ENCODE assay signal across 7 mouse cellular contexts in genomic region chr2:118606032-118606431, GRCm38 (mm10). TPM values are rescaled to one million over a fixed set of nuclear protein-coding genes. Genes with fewer than 3 reads are reported as not detected.
DNase-seq lines count a peak whose midpoint lies in the region; ATAC-seq and TF ChIP-seq lines count a peak whose summit lies in the region.

No protein-coding gene starts in this region.

- H3K9me3 ChIP-seq in ES-E14 (ENCODE audit: control insufficient read depth, insufficient read depth, low read depth, low read length): no peaks in the 10 kb centered on the region
- H3K9me3 ChIP-seq in lung, postnatal 0 days (ENCODE audit: low read length): no peaks in the 10 kb centered on the region
- H3K9me3 ChIP-seq in stomach, postnatal 0 days (ENCODE audit: control insufficient read depth, low read length): no peaks in the 10 kb centered on the region

- TF ChIP-seq EP300 in lung, postnatal 0 days (IDR thresholded peaks at IDR 0.05): no peak
- TF ChIP-seq EP300 in stomach, postnatal 0 days (optimal IDR thresholded peaks at IDR 0.05): no peak

- 84% methylated on average over 2 of the region's 2 CpGs for WGBS in lung, postnatal 0 days
- WGBS in stomach, postnatal 0 days: 79% methylated on average over 2 of the region's 2 CpGs

- peak; percentile 81 for TF ChIP-seq CTCF in layer of hippocampus, adult 2 months (conservative IDR thresholded peaks at IDR 0.05)
- TF ChIP-seq CTCF in lung, postnatal 0 days (IDR thresholded peaks at IDR 0.05): peak; percentile 80
- TF ChIP-seq CTCF in stomach, postnatal 0 days (IDR thresholded peaks at IDR 0.05; ENCODE audit: low read depth): peak; percentile 77

- H3K4me2 ChIP-seq in lung, postnatal 0 days (replicated peaks; ENCODE audit: low read depth, low read length): no peak overlapping the region
- no peak overlapping the region for H3K4me2 ChIP-seq in stomach, postnatal 0 days (replicated peaks; ENCODE audit: low read depth)

- H3K4me3 ChIP-seq in layer of hippocampus, adult 2 months: no peak overlapping the region
- H3K4me3 ChIP-seq in ES-E14 (ENCODE audit: insufficient read depth in 1 of 2, low read depth in 1 of 2, low read length in 2 of 2, poor library complexity in 1 of 2, severe bottlenecking in 1 of 2): no peak overlapping the region
- no peak overlapping the region for H3K4me3 ChIP-seq in lung, postnatal 0 days (ENCODE audit: low read depth, low read length)
- no peak overlapping the region for H3K4me3 ChIP-seq in stomach, postnatal 0 days (ENCODE audit: low read depth, low read length)

- in situ Hi-C loops in ES-E14 (cut with MboI; ENCODE audit: low sequenced_read_pairs in 2 of 2, unreplicated experiment in 2 of 2): loop anchor here in 1 of 2 experiments (5.0 kb wide), 1 partner anchor 119 kb away; no protein-coding TSS in a partner anchor

- no peaks in the 10 kb centered on the region for H3K27me3 ChIP-seq in lung, postnatal 0 days (replicated peaks; ENCODE audit: insufficient read depth, low read length)
- no peaks in the 10 kb centered on the region for H3K27me3 ChIP-seq in stomach, postnatal 0 days (ENCODE audit: control insufficient read depth, insufficient read depth, low read length)

- no peak overlapping the region for H3K9ac ChIP-seq in ES-E14 (ENCODE audit: insufficient read depth, low read depth, low read length, poor library complexity, severe bottlenecking)
- H3K9ac ChIP-seq in lung, postnatal 0 days (replicated peaks; ENCODE audit: low read depth): no peak overlapping the region
- H3K9ac ChIP-seq in stomach, postnatal 0 days (ENCODE audit: low read length): no peak overlapping the region

- intact Hi-C loops in gastrocnemius, postnatal 36 days (cut with DNase I): loop anchor here (1.0 to 10.0 kb wide), 2 partner anchors 119 to 341 kb away; no protein-coding TSS in a partner anchor

- peaks cover 0 to 5% of the 10 kb centered on the region in 2 experiments; a peak in 2 of 4 replicates for H3K4me1 ChIP-seq in ES-E14 (ENCODE audit: control insufficient read depth in 2 of 2, insufficient read depth in 2 of 2, low read length in 2 of 2, poor library complexity in 1 of 2)
- H3K4me1 ChIP-seq in lung, postnatal 0 days (ENCODE audit: insufficient read depth, low read depth, low read length): no peaks in the 10 kb centered on the region
- H3K4me1 ChIP-seq in stomach, postnatal 0 days (replicated peaks; ENCODE audit: control insufficient read depth, insufficient read depth): no peaks in the 10 kb centered on the region

- DNase-seq in layer of hippocampus, adult 2 months (ENCODE audit: low spot score in 2 of 2): no peak
- DNase-seq in layer of hippocampus, adult 9-10 months (ENCODE audit: low spot score): no peak
- DNase-seq in ES-E14 (ENCODE audit: low read depth, low spot score): peak; percentile 45
- peak; percentile 65 for DNase-seq in adrenal gland, postnatal 10 days
- DNase-seq in gastrocnemius, postnatal 36 days: peak; percentile 18 to 32
- DNase-seq in lung, postnatal 0 days (ENCODE audit: low spot score): peak; percentile 27
- DNase-seq in stomach, postnatal 0 days (ENCODE audit: low spot score): peak; percentile 27

- ATAC-seq in lung, postnatal 0 days: no peak
- ATAC-seq in stomach, postnatal 0 days (ENCODE audit: low FRiP score, low TSS enrichment): no peak

- H3K36me3 ChIP-seq in ES-E14 (ENCODE audit: control insufficient read depth, insufficient read depth, low read length, poor library complexity, severe bottlenecking): peaks cover 42% of the 10 kb centered on the region
- no peaks in the 10 kb centered on the region for H3K36me3 ChIP-seq in lung, postnatal 0 days (ENCODE audit: insufficient read depth, low read length)
- peaks cover 6% of the 10 kb centered on the region; the same call in 1 of the 2 replicates for H3K36me3 ChIP-seq in stomach, postnatal 0 days (ENCODE audit: control insufficient read depth, insufficient read depth, low read length)

- H3K27ac ChIP-seq in layer of hippocampus, adult 2 months: no peak overlapping the region
- H3K27ac ChIP-seq in ES-E14 (ENCODE audit: insufficient read depth, low read depth, low read length, poor library complexity, severe bottlenecking): no peak overlapping the region
- no peak overlapping the region for H3K27ac ChIP-seq in lung, postnatal 0 days (ENCODE audit: low read length)
- H3K27ac ChIP-seq in stomach, postnatal 0 days (replicated peaks): no peak overlapping the region

TF ChIP-seq in ES-E14, 5 proteins besides CTCF, POLR2A, EP300 and RAD21:
- TF ChIP-seq HCFC1 (IDR thresholded peaks at IDR 0.05; ENCODE audit: borderline replicate concordance, insufficient read depth, low read length) (no peak), ZC3H11A (IDR thresholded peaks at IDR 0.05; ENCODE audit: borderline replicate concordance, low read depth, low read length) (peak; percentile 74; the same call in 1 of the 2 replicates), CHD2 (IDR thresholded peaks at IDR 0.05; ENCODE audit: low read depth, low read length) (no peak), MAFK (IDR thresholded peaks at IDR 0.05; ENCODE audit: insufficient read depth, low read depth, low read length) (no peak), ZNF384 (IDR thresholded peaks at IDR 0.05; ENCODE audit: low read depth, low read length) (no peak)

RNA-seq across cellular contexts. Expression of gene Bub1b, which starts 8.0 kb away (rescaled TPM):
- 1 to 10 TPM; 2.0 to 2.1 TPM for total RNA-seq in layer of hippocampus, adult 2 months (2021)
- total RNA-seq in ES-E14 (2012; rRNA removed): 115 and 121 TPM in 2 replicates
- total RNA-seq in adrenal gland, postnatal 10 days (2021): 10 to 100 TPM; 21.6 to 27.2 TPM
- 1 to 10 TPM; 1.0 to 1.4 TPM for total RNA-seq in gastrocnemius, postnatal 36 days (2021)
- polyA plus RNA-seq in lung, postnatal 0 days (2015; fragmentation: Nextera tagmentation; extraction: Ambion mirVana): 4.1 and 5.8 TPM in 2 replicates
- 9.8 and 11.4 TPM in 2 replicates for polyA plus RNA-seq in stomach, postnatal 0 days (2015; fragmentation: Nextera tagmentation; extraction: Ambion mirVana)

RNA-seq across cellular contexts. Expression of gene Bmf, which starts 56.5 kb away (rescaled TPM):
- 1 to 10 TPM; 1.9 to 2.8 TPM for total RNA-seq in layer of hippocampus, adult 2 months (2021)
- total RNA-seq in ES-E14 (2012; rRNA removed): 9.1 and 14.1 TPM in 2 replicates
- total RNA-seq in adrenal gland, postnatal 10 days (2021): 10 to 100 TPM; 18.6 to 23.1 TPM
- total RNA-seq in gastrocnemius, postnatal 36 days (2021): 1 to 10 TPM; 2.9 to 6.0 TPM
- polyA plus RNA-seq in lung, postnatal 0 days (2015; fragmentation: Nextera tagmentation; extraction: Ambion mirVana): 7.3 and 9.8 TPM in 2 replicates
- 2.3 and 2.8 TPM in 2 replicates for polyA plus RNA-seq in stomach, postnatal 0 days (2015; fragmentation: Nextera tagmentation; extraction: Ambion mirVana)

RNA-seq across cellular contexts. Expression of gene Pak6, which starts 57.1 kb away (rescaled TPM):
- 10 to 100 TPM; 57.5 to 65.7 TPM for total RNA-seq in layer of hippocampus, adult 2 months (2021)
- 0.85 and 3.1 TPM in 2 replicates for total RNA-seq in ES-E14 (2012; rRNA removed)
- 10 to 100 TPM in 1 of 2 experiments, 1 to 10 TPM in 1; 8.0 to 13.6 TPM for total RNA-seq in adrenal gland, postnatal 10 days (2021)
- under 1 TPM; 0.20 to 0.31 TPM for total RNA-seq in gastrocnemius, postnatal 36 days (2021)
- 1.1 and 2.0 TPM in 2 replicates for polyA plus RNA-seq in lung, postnatal 0 days (2015; fragmentation: Nextera tagmentation; extraction: Ambion mirVana)
- polyA plus RNA-seq in stomach, postnatal 0 days (2015; fragmentation: Nextera tagmentation; extraction: Ambion mirVana): 3.7 and 5.3 TPM in 2 replicates

Comparison
In these comparisons a context has a peak if more than half of its experiments do, and no peak if none do; other contexts are left out.
1. DNase-seq: peak in ES-E14 (single experiment), adrenal gland, postnatal 10 days (single experiment), gastrocnemius, postnatal 36 days (2 of 2), lung, postnatal 0 days (single experiment) and stomach, postnatal 0 days (single experiment); none in layer of hippocampus, adult 2 months (0 of 2) and layer of hippocampus, adult 9-10 months (single experiment).
2. RNA of gene Bub1b, which starts 8.0 kb away (total RNA-seq): 115 to 121 TPM in ES-E14 and 21.6 to 27.2 TPM in adrenal gland, postnatal 10 days; 2.0 to 2.1 TPM in layer of hippocampus, adult 2 months and 1.0 to 1.4 TPM in gastrocnemius, postnatal 36 days; every median in the first group is over 4 times any median in the second.
3. RNA of gene Pak6, which starts 57.1 kb away (total RNA-seq): 57.5 to 65.7 TPM in layer of hippocampus, adult 2 months; 8.0 to 13.6 TPM in adrenal gland, postnatal 10 days, 0.85 to 3.1 TPM in ES-E14 and 0.20 to 0.31 TPM in gastrocnemius, postnatal 36 days; every median in the first group is over 4 times any median in the second.
4. Peak in every context shown above with its lines, with median percentiles within 50 percentile points of each other: CTCF ChIP-seq.